Mouse (Mus musculus): ENCODE data around the gene Vmn1r196. TPM values are rescaled to one million over a fixed set of nuclear protein-coding genes. Genes with fewer than 3 reads are reported as not detected.
"Not testable (repeated sequence)": the region's sequence is repeated elsewhere in the genome, so short reads cannot be mapped to it uniquely, and the experiment has no call there.

Vmn1r196 gene
- not detected in 2 replicates for polyA plus RNA-seq (2016; fragmentation: Nextera tagmentation; extraction: Ambion mirVana)

- no peaks in the 10 kb centered on the region for H3K36me3 ChIP-seq
- 82% methylated on average over 2 of the region's 2 CpGs for WGBS
- no peak within 1 kb of the TSS for H3K9ac ChIP-seq
- no peak within 1 kb of the TSS for H3K27ac ChIP-seq
- H3K27me3 ChIP-seq, result no peaks in the 10 kb centered on the region
- H3K4me3 ChIP-seq, result no peak within 1 kb of the TSS
- H3K9me3 ChIP-seq (replicated peaks), result no peaks in the 10 kb centered on the region
- no peak within 1 kb of the TSS for H3K4me2 ChIP-seq (replicated peaks)
- no peak for ATAC-seq (ENCODE audit: low FRiP score)
- H3K4me1 ChIP-seq, result no peaks in the 10 kb centered on the region
These were observed at the start of gene Vmn1r196 for GRCm38 (mm10) chr13:22289620-22290019. Vmn1r196 (plus strand) TSS chr13:22289920.

GRCm38 (mm10) chr13:22243915-22244314 is 45.8 kb upstream of the Vmn1r196 start, which contains the start of gene Vmn1r194:
Vmn1r194 (plus strand) TSS chr13:22244215.
- Histone ChIP-seq H3K36me3 (no peaks in the 10 kb centered on the region), H3K9me3 (replicated peaks) (no peaks in the 10 kb centered on the region), H3K27me3 (no peaks in the 10 kb centered on the region), H3K27ac (no peak within 1 kb of the TSS), H3K4me3 (no peak within 1 kb of the TSS), H3K9ac (no peak within 1 kb of the TSS), H3K4me2 (replicated peaks) (no peak within 1 kb of the TSS), H3K4me1 (no peaks in the 10 kb centered on the region)
- no peak for ATAC-seq (ENCODE audit: low FRiP score)
- WGBS, result 57% methylated on average over 1 of the region's 1 CpGs

GRCm38 (mm10) chr13:22270222-22270621 is 19.5 kb upstream of the Vmn1r196 start, which contains the start of gene Vmn1r195:
Vmn1r195 (plus strand) TSS chr13:22270522.
- H3K9me3 ChIP-seq (replicated peaks); H3K4me3 ChIP-seq; H3K4me1 ChIP-seq; H3K4me2 ChIP-seq (replicated peaks); H3K9ac ChIP-seq; H3K36me3 ChIP-seq; ATAC-seq (ENCODE audit: low FRiP score); H3K27me3 ChIP-seq; H3K27ac ChIP-seq: not testable (repeated sequence)
- WGBS, result 90% methylated on average over 1 of the region's 1 CpGs

- no peak overlapping the region for H3K4me2 ChIP-seq (replicated peaks)
- H3K9ac ChIP-seq, result no peak overlapping the region
- ATAC-seq (ENCODE audit: low FRiP score), result no peak
- no peak overlapping the region for H3K27ac ChIP-seq
- no peaks in the 10 kb centered on the region for H3K36me3 ChIP-seq
- 57% methylated on average over 2 of the region's 2 CpGs for WGBS
- no peaks in the 10 kb centered on the region for H3K9me3 ChIP-seq (replicated peaks)
- H3K4me3 ChIP-seq, result no peak overlapping the region
- H3K4me1 ChIP-seq, result no peaks in the 10 kb centered on the region
- H3K27me3 ChIP-seq, result no peaks in the 10 kb centered on the region
These were observed 18.0 kb upstream of the Vmn1r196 start for GRCm38 (mm10) chr13:22271721-22272120.

- WGBS, result 82% methylated on average over 2 of the region's 2 CpGs
- Histone ChIP-seq H3K4me1 (no peaks in the 10 kb centered on the region), H3K27ac (no peak overlapping the region), H3K36me3 (no peaks in the 10 kb centered on the region), H3K9me3 (replicated peaks) (no peaks in the 10 kb centered on the region), H3K4me2 (replicated peaks) (no peak overlapping the region), H3K9ac (no peak overlapping the region), H3K27me3 (no peaks in the 10 kb centered on the region), H3K4me3 (no peak overlapping the region)
- ATAC-seq (ENCODE audit: low FRiP score), result no peak
These were observed 5.1 kb upstream of the Vmn1r196 start for GRCm38 (mm10) chr13:22284578-22284977.

GRCm38 (mm10) chr13:22308075-22308474 is 18.4 kb downstream of the Vmn1r196 start:
- not testable (repeated sequence) for H3K27me3 ChIP-seq; H3K9ac ChIP-seq; H3K4me1 ChIP-seq; H3K4me3 ChIP-seq; H3K27ac ChIP-seq; ATAC-seq (ENCODE audit: low FRiP score); H3K4me2 ChIP-seq (replicated peaks); H3K9me3 ChIP-seq (replicated peaks); H3K36me3 ChIP-seq
- WGBS, result 92% methylated on average over 5 of the region's 5 CpGs

GRCm38 (mm10) chr13:22315361-22315760 is 25.6 kb downstream of the Vmn1r196 start:
- no peak overlapping the region for H3K9ac ChIP-seq
- H3K27me3 ChIP-seq, result no peaks in the 10 kb centered on the region
- H3K4me2 ChIP-seq (replicated peaks), result no peak overlapping the region
- no peak overlapping the region for H3K27ac ChIP-seq
- WGBS, result 85% methylated on average over 2 of the region's 2 CpGs
- H3K9me3 ChIP-seq (replicated peaks), result no peaks in the 10 kb centered on the region
- ATAC-seq (ENCODE audit: low FRiP score), result no peak
- H3K36me3 ChIP-seq, result no peaks in the 10 kb centered on the region
- H3K4me3 ChIP-seq, result no peak overlapping the region
- H3K4me1 ChIP-seq, result no peaks in the 10 kb centered on the region

- Histone ChIP-seq H3K9ac (no peak overlapping the region), H3K4me3 (no peak overlapping the region), H3K27ac (no peak overlapping the region), H3K9me3 (replicated peaks) (no peaks in the 10 kb centered on the region), H3K4me1 (no peaks in the 10 kb centered on the region), H3K36me3 (no peaks in the 10 kb centered on the region), H3K27me3 (no peaks in the 10 kb centered on the region), H3K4me2 (replicated peaks) (no peak overlapping the region)
- WGBS, result 90% methylated on average over 2 of the region's 2 CpGs
- ATAC-seq (ENCODE audit: low FRiP score), result no peak
These were observed 27.6 kb downstream of the Vmn1r196 start for GRCm38 (mm10) chr13:22317366-22317765.

- H3K27me3 ChIP-seq, result no peaks in the 10 kb centered on the region
- H3K9me3 ChIP-seq (replicated peaks), result no peaks in the 10 kb centered on the region
- H3K9ac ChIP-seq, result no peak overlapping the region
- H3K27ac ChIP-seq, result no peak overlapping the region
- no peak for ATAC-seq (ENCODE audit: low FRiP score)
- H3K4me1 ChIP-seq, result no peaks in the 10 kb centered on the region
- no peak overlapping the region for H3K4me2 ChIP-seq (replicated peaks)
- no peak overlapping the region for H3K4me3 ChIP-seq
- H3K36me3 ChIP-seq, result no peaks in the 10 kb centered on the region
These were observed 30.4 kb downstream of the Vmn1r196 start for GRCm38 (mm10) chr13:22320091-22320490.

GRCm38 (mm10) chr13:22324289-22324688 is 34.6 kb downstream of the Vmn1r196 start, which contains the start of gene Vmn1r197:
Vmn1r197 (plus strand) TSS chr13:22324589.
- no peak within 1 kb of the TSS for H3K4me2 ChIP-seq (replicated peaks)
- H3K4me1 ChIP-seq, result no peaks in the 10 kb centered on the region
- ATAC-seq (ENCODE audit: low FRiP score), result no peak
- no peaks in the 10 kb centered on the region for H3K36me3 ChIP-seq
- H3K27ac ChIP-seq, result no peak within 1 kb of the TSS
- H3K4me3 ChIP-seq, result no peak within 1 kb of the TSS
- H3K9me3 ChIP-seq (replicated peaks), result no peaks in the 10 kb centered on the region
- no peaks in the 10 kb centered on the region for H3K27me3 ChIP-seq
- no peak within 1 kb of the TSS for H3K9ac ChIP-seq

GRCm38 (mm10) chr13:22333269-22333668 is 43.5 kb downstream of the Vmn1r196 start:
- no peak overlapping the region for H3K9ac ChIP-seq
- H3K27ac ChIP-seq, result no peak overlapping the region
- ATAC-seq (ENCODE audit: low FRiP score), result no peak
- H3K36me3 ChIP-seq, result no peaks in the 10 kb centered on the region
- no peaks in the 10 kb centered on the region for H3K27me3 ChIP-seq
- no peak overlapping the region for H3K4me3 ChIP-seq
- no peaks in the 10 kb centered on the region for H3K4me1 ChIP-seq
- no peaks in the 10 kb centered on the region for H3K9me3 ChIP-seq (replicated peaks)
- WGBS, result 71% methylated on average over 2 of the region's 2 CpGs
- no peak overlapping the region for H3K4me2 ChIP-seq (replicated peaks)

- Histone ChIP-seq H3K9me3 (replicated peaks) (no peaks in the 10 kb centered on the region), H3K4me1 (no peaks in the 10 kb centered on the region), H3K9ac (no peak overlapping the region), H3K27me3 (no peaks in the 10 kb centered on the region), H3K27ac (no peak overlapping the region), H3K36me3 (no peaks in the 10 kb centered on the region), H3K4me3 (no peak overlapping the region), H3K4me2 (replicated peaks) (no peak overlapping the region)
- no peak for ATAC-seq (ENCODE audit: low FRiP score)
- WGBS, result 86% methylated on average over 1 of the region's 1 CpGs
These were observed 45.8 kb downstream of the Vmn1r196 start for GRCm38 (mm10) chr13:22335565-22335964.
